Mouse (Mus musculus): ENCODE measurements around the gene Kcna3. TPM values are rescaled to one million over a fixed set of nuclear protein-coding genes. Genes with fewer than 3 reads are reported as not detected.

The Kcna3 gene
- not detected for total RNA-seq (2021)
- long read RNA-seq, experiment 1 = 0 reads
- long read RNA-seq, experiment 2 = 0 reads

DNA sequence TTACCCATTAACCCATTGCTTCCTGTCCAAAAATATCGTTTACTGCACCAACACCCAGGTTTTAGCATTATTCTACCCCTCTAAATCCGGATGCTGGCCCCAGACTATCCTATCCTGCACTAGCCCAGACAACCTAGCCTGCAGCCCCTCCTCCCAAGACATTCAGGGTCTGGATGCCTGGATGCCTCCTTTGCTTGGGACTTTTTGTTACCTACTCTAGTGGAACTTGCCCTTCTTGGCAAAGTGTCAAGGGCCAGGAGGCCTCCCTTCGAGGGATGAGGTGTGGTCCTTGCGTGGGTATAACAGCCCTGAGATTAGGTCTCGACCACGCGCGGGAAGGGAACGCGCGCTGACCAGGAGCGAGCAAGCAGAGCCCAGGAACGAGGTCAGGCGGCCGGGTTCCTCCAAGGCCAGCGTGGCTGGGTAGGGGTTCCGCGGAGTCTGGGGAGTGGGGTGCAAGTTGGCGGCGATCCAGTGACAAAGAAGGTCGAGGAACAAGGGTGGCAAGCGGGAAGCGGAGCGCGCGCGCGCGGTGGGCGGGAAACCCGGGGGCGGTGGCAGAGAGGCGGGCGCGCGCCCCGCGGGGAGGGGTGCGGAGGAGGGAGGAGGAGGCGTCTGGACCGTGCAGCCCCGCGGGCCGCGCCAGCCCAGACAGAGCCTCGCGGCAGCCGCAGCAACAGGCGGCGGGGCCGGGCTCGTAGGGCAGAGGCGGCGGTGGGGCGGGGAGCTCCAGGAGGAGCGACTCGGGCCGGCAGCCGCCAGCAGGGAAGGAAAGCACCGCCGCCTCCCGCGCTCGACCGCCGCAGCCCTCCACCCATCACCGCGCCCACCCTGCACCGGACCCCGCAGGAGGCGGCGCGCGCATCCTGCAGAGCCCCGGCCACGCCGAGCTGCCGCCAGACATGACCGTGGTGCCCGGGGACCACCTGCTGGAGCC lies at the start of gene Kcna3:
Gene Kcna3 (plus strand): TSS at position 649 of the 937 bp plus-strand sequence.
- TF ChIP-seq CTCF (IDR thresholded peaks at IDR 0.05) = no peak
- intact Hi-C loops (cut with DNase I) = no loop called here
- peak within 1 kb of the TSS; percentile 81 for H3K4me3 ChIP-seq
- DNase-seq = peak; percentile 73
- 0 out of 2 replicates have a peak within 1 kb of the TSS, but pooled peaks have one; percentile 28 for H3K27ac ChIP-seq

DNA sequence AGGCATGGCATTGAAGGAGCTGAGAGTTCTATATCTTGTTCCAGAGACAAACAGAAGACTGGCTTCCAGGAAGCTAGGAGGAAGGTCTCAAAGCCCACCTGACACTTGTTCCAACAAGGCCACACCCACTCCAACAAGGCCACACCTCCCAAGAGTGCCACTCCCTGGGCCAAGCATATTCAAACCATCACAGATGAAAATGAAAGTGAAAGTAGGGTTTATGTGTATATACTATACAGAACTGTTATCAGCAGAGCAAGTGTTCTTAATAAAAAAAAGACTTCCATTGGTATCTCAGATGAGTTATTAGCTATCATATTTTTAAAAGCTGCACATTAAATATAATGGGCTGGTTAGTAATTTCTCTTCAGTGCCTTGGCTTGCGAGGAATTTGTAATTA lies 44.6 kb upstream of the Kcna3 start:
- H3K27ac ChIP-seq = no peak overlapping the region
- no peak for TF ChIP-seq CTCF (IDR thresholded peaks at IDR 0.05)
- intact Hi-C loops (cut with DNase I) = no loop called here
- DNase-seq = no peak
- H3K4me3 ChIP-seq = no peak overlapping the region

DNA sequence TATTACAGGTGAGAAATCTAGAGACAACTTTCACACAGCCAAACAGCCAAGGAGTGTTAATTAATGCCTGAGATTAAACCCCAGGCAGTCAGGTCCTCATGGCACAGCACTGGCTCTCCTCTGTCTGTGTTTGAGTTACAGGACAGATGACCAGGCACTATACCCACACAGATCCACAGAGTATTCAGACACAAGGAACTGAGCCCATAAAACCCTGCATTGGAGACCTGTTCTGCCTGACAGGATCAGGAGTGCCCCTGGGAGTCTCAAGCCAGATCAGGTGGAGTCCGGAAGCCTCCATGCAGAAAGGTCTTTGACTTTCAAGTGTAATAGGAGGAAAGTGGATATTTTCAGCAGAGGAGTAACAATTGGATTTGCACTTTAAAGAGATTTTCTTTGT lies 40.6 kb upstream of the Kcna3 start:
- no peak overlapping the region for H3K4me3 ChIP-seq
- intact Hi-C loops (cut with DNase I) = no loop called here
- no peak overlapping the region for H3K27ac ChIP-seq
- TF ChIP-seq CTCF (IDR thresholded peaks at IDR 0.05) = no peak
- no peak for DNase-seq

DNA sequence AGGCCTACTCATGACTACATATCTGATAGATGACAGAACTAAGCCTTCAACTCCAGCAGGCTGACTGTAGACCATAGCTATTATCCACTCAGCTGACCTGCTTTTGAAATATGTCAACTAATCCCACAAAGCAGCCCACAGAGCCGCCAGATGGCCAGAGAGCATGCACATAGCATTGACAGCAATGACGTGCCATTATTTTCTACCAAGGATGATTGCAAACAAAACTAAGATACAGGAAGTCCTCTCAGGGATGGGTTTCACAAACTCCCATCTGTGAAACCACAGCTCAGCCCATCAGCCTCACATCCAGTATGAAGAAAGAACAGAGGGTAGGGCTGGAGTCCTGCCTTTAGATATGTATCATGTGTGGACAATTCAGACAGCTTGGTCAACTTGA lies 39.8 kb upstream of the Kcna3 start:
- Histone ChIP-seq H3K27ac (no peak overlapping the region), H3K4me3 (no peak overlapping the region)
- TF ChIP-seq CTCF (IDR thresholded peaks at IDR 0.05) = no peak
- DNase-seq = no peak
- intact Hi-C loops (cut with DNase I) = no loop called here

DNA sequence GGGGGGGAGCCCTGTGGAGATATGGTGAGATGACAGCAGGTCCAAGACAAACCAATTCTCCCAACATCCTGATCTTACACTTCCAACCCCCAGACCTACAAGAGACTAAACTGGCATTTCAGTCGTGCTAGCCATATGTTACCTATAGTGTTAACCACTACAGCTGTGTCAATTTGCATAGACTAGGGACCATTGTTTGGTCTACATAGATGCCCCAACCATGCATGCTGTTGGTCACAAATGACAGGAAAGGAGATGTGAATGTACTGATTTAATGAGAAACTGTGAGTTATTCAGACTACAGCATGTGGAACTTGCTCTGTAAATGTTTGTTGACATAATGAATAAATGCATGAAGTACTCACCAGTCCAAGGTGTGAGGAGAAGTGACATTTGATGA lies 37.6 kb upstream of the Kcna3 start:
- Histone ChIP-seq H3K27ac (no peak overlapping the region), H3K4me3 (no peak overlapping the region)
- DNase-seq = no peak
- intact Hi-C loops (cut with DNase I) = no loop called here
- no peak for TF ChIP-seq CTCF (IDR thresholded peaks at IDR 0.05)

DNA sequence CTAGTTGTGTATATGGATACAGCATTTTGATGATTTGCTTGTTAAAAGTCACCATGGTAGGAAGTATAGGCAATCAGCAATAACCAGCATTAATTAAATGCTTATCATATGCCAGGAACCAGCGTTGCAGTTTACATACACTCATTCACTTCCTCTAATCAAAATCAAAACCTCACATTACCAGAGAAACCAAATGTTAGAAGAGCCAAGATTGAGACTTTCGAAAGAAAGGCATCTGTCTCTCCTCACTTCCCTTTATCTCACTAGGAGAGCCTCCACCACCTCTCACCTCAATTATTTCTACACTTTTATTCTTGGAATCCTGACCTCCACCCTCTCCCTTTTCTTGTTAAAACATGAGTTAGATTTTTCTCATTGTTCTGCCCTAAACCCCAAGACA lies 35.8 kb upstream of the Kcna3 start:
- H3K27ac ChIP-seq = no peak overlapping the region
- no peak for TF ChIP-seq CTCF (IDR thresholded peaks at IDR 0.05)
- DNase-seq = no peak
- H3K4me3 ChIP-seq = no peak overlapping the region
- intact Hi-C loops (cut with DNase I) = no loop called here

DNA sequence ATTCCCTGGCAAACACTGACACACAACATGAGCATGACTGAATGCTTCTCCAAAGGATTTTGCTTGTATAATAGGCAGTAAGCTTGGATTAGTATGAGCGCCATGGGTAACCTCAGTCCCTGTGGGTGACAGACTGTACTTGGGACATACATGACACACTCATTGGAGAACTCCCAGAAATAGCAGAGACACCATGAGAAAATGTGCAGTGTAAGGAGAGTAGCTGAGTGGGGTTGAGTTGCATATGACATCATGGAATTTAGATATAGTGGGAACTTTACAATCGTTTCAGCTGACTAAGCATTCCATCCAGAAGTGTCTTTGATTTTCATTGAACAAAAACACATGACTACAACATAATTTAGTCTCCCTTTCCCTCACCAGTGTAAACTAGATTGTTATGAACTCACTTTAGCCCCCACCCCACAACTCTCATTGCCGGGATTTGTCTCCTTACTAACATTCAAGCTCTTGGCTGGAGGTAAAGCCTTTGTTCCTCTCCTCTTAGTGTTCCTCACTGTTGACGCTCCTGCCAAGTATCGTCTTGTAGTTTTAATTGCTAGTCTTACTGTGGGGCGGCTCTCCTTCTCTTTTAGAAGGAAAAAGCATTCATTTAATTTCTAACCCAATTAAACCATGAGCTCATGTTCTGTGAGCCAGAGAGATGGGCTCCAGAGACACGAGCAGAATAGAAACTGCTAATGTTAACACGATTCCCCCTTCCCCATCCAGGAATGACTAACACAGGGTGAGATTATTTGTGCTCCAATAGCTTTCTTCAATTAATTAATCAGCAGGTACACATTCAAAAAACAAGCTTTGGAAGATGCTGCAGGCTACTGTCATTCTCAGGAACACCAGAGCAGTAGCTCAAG lies 33.5 kb upstream of the Kcna3 start:
- no peak for DNase-seq
- no peak for TF ChIP-seq CTCF (IDR thresholded peaks at IDR 0.05)
- intact Hi-C loops (cut with DNase I) = no loop called here
- Histone ChIP-seq H3K27ac (no peak overlapping the region), H3K4me3 (no peak overlapping the region)

DNA sequence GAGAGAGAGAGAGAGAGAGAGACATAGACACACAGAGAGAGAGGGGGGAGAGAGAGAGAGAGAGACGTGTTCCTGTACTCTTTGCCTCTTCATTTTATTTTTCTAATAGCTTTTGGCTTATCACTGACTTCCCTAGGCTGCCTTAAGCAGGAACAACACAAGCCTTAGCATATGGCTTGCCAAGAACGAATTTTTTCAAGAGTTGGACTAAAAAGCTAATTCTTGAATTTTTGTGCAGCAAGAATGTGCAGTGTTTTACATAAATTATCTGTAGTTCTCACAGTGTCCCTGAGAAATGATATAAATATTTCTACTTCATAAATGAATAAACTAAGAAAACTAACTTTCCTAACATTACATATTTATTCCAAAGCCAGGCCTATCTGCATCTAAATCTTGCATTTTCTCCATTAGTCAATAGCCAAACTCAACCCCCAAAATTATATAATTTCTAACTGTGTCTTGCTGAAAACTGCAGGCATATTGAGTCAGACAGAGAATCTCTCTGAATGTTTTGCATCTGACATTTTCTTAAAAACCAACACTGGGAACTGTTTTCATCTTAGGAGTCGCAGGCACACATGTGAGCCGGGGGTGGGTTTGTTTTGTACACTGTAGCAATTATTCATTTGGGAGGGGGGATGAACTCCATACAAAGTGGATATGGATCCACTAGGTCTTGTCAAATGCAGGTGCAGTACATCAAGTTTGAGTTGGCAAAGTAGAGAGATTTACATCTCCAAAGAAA lies 26.5 kb upstream of the Kcna3 start:
- no peak overlapping the region for H3K27ac ChIP-seq
- TF ChIP-seq CTCF (IDR thresholded peaks at IDR 0.05) = no peak
- no peak overlapping the region for H3K4me3 ChIP-seq
- DNase-seq = no peak
- intact Hi-C loops (cut with DNase I) = no loop called here

DNA sequence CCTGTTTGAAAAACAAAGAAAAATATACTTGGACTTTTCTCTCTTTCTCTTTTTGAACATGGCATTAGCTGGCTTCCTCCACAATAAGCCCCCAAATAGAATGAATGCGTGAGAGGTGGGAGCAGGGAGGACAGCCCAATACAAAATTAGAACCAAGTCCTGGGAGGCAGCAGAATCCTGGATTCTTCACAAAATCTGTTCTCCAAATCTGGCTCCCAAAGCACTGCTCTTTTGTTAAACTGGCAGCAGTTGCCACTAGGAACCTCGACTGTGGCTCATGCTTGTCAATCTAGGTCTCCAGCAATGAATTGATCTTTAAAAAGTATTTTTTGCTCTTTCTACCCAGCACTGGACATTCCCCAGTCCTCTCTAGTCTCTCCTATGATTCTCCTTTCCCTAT lies 17.7 kb upstream of the Kcna3 start:
- DNase-seq = no peak
- no peak for TF ChIP-seq CTCF (IDR thresholded peaks at IDR 0.05)
- H3K4me3 ChIP-seq = no peak overlapping the region
- H3K27ac ChIP-seq = no peak overlapping the region
- intact Hi-C loops (cut with DNase I) = no loop called here

DNA sequence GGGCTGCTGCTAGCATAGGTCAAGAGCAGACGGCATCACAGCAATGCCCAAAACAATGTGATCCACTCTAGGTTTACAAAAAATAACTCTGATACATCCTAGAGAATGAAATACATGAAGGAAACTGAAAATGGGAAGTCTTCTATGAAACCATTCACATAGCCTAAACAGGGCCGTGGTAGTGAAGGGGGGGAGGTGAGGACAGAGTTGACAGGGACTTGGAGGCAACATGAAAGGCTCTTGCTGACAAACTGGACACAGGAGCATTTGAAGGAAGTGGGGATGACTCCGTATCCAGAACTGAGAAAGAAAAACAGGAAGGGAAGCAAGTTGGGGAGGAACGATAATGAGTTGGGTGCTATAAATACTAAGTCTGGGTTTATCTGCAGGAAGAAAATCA lies 4.4 kb upstream of the Kcna3 start:
- H3K27ac ChIP-seq = no peak overlapping the region
- H3K4me3 ChIP-seq = no peak overlapping the region
- TF ChIP-seq CTCF (IDR thresholded peaks at IDR 0.05) = no peak
- intact Hi-C loops (cut with DNase I) = no loop called here
- DNase-seq = no peak

DNA sequence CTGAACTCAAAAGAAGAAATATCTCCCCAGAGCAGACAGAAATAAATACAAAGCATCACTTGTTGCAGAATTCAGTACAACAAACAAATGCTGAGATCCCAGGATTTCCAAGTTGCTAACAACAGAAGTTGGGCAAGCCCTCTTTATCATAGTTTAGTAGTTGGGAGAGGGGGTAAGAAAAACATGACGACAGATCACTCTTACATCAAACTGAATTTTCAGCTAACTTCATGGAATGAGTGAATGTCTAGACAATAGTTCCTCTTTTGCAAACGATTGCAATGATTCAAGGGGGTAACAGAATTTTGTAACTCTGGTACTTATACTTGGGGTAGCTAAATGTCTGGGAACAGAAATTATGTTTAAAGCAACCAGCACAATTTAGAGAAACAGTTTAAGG lies 1.2 kb upstream of the Kcna3 start:
- H3K4me3 ChIP-seq = no peak overlapping the region
- no peak for DNase-seq
- intact Hi-C loops (cut with DNase I) = no loop called here
- no peak overlapping the region for H3K27ac ChIP-seq
- TF ChIP-seq CTCF (IDR thresholded peaks at IDR 0.05) = no peak

DNA sequence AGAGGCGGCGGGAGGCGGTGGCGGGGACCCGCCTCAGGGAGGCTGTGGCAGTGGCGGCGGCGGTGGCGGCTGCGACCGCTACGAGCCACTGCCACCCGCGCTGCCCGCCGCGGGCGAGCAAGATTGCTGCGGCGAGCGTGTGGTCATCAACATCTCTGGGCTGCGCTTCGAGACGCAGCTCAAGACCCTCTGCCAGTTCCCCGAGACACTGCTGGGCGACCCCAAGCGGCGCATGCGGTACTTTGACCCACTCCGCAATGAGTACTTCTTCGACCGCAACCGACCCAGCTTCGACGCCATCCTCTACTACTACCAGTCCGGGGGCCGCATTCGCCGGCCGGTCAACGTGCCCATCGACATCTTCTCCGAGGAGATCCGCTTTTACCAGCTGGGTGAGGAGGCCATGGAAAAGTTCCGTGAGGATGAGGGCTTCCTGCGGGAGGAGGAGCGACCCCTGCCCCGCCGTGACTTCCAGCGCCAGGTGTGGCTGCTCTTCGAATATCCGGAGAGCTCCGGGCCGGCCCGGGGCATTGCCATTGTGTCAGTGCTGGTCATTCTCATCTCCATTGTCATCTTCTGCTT lies 580 bp downstream of the Kcna3 start:
- DNase-seq = peak; percentile 18
- intact Hi-C loops (cut with DNase I) = no loop called here
- Histone ChIP-seq H3K4me3 (peak overlapping the region; percentile 81), H3K27ac (0 out of 2 replicates have a peak overlapping the region, but pooled peaks have one; percentile 28)
- no peak for TF ChIP-seq CTCF (IDR thresholded peaks at IDR 0.05)

All from gastrocnemius, adult 2 months (tissue).